ENCODE assay signal across 8 mouse cellular contexts in genomic region chr7:137437440-137438178, GRCm38 (mm10). TPM values are rescaled to one million over a fixed set of nuclear protein-coding genes. Genes with fewer than 3 reads are reported as not detected.
DNase-seq lines count a peak whose midpoint lies in the region; ATAC-seq lines count a peak whose summit lies in the region.

Gene Glrx3 (plus strand): TSS chr7:137437614.

- peak within 1 kb of the TSS; percentile 89 for H3K27ac ChIP-seq in hindbrain, embryonic 14.5 days

- peak; percentile 97 for DNase-seq in R1 (ENCODE audit: low read depth, low spot score)
- peak; percentile 94 to 97 for DNase-seq in cerebellum, postnatal 25 days
- DNase-seq in frontal cortex, postnatal 25 days (ENCODE audit: low spot score in 2 of 2): peak; percentile 83 to 91
- peak; percentile 88 for DNase-seq in hindbrain, embryonic 14.5 days (ENCODE audit: low spot score)
- DNase-seq in layer of hippocampus, postnatal 36 days: peak; percentile 95 to 96
- DNase-seq in lung, postnatal 36 days: peak; percentile 98
- DNase-seq in retina, postnatal 1 day: peak; percentile 97
- peak; percentile 97 to 99 for DNase-seq in urinary bladder, adult 18-20 months (ENCODE audit: low spot score in 2 of 2)

- H3K36me3 ChIP-seq in hindbrain, embryonic 14.5 days (replicated peaks; ENCODE audit: control insufficient read depth, insufficient read depth): no peaks in the 10 kb centered on the region

- H3K4me3 ChIP-seq in hindbrain, embryonic 14.5 days (replicated peaks; ENCODE audit: low read length): peak within 1 kb of the TSS; percentile 91

- H3K4me1 ChIP-seq in hindbrain, embryonic 14.5 days (replicated peaks; ENCODE audit: control insufficient read depth, insufficient read depth, low read length): peaks cover 13% of the 10 kb centered on the region

- no peaks in the 10 kb centered on the region for H3K9me3 ChIP-seq in hindbrain, embryonic 14.5 days (ENCODE audit: control insufficient read depth, low read length)

- H3K4me2 ChIP-seq in hindbrain, embryonic 14.5 days (replicated peaks): peak within 1 kb of the TSS; percentile 72

- WGBS in hindbrain, embryonic 14.5 days: under 1% methylated on average over 64 of the region's 69 CpGs

- no peaks in the 10 kb centered on the region for H3K27me3 ChIP-seq in hindbrain, embryonic 14.5 days (ENCODE audit: control insufficient read depth, insufficient read depth, low read length)

- peak within 1 kb of the TSS; percentile 97 for H3K9ac ChIP-seq in hindbrain, embryonic 14.5 days

- peak; percentile 94 for ATAC-seq in hindbrain, embryonic 14.5 days (ENCODE audit: low FRiP score)

RNA-seq across cellular contexts. Expression of gene Glrx3, which starts in this region (rescaled TPM):
- 301 and 320 TPM in 2 replicates for polyA plus RNA-seq in hindbrain, embryonic 14.5 days (2014; fragmentation: Nextera tagmentation; extraction: Ambion mirVana)
- total RNA-seq in layer of hippocampus, postnatal 36 days (2021): 100 to 1,000 TPM in 1 of 2 experiments, 10 to 100 TPM in 1; 99.8 to 104 TPM

Comparison
In these comparisons a context has a peak if more than half of its experiments do, and no peak if none do; other contexts are left out.
1. Peak in every context shown above with its lines: DNase-seq, ATAC-seq, H3K4me3 ChIP-seq and H3K27ac ChIP-seq.